Mouse (Mus musculus) lung, postnatal 25 days (tissue): Measurements from ENCODE around the gene Megf8.

Experiments
- DNase-seq: peaks from one replicate; pipeline ENCODE4 v3.0.0; 2022; ENCODE audit warnings: low spot score

Gene Megf8

DNA sequence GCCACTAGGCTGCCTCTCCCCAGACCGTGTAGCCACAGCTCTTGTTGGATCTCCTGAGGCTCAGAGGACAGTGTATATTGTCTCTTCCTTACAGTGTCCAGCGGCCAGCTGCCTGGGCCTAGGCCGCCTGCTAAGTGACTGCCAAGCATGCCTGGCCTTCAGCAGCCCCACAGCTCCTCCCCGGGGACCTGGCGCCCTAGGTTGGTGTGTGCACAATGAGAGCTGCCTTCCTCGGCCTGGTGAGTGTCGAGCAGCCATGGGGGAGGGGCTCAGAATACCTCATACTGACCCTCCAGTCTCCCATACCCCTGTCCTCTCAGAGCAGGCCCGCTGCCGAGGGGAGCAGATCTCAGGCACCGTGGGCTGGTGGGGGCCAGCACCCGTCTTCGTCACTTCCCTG, 17.5 kb downstream of the Megf8 start:
- DNase-seq = no peak

DNA sequence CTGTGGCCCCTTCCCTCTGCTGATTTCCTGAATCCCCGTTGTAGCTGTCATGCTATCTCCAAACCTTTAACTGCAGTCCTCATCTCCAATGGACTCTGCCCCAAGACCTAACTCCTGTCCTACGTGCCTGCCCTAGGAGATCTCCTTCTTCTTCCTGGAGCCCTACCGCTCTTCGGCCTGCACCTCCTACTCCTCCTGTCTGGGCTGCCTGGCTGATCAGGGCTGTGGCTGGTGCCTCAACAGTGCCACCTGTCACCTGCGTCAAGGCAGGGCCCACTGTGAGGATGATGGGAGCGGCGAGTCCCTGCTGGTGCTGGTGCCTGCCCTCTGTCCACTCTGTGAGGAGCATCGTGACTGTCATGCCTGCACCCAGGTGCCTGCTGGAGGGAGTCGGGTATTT, 22.4 kb downstream of the Megf8 start:
- DNase-seq = no peak

DNA sequence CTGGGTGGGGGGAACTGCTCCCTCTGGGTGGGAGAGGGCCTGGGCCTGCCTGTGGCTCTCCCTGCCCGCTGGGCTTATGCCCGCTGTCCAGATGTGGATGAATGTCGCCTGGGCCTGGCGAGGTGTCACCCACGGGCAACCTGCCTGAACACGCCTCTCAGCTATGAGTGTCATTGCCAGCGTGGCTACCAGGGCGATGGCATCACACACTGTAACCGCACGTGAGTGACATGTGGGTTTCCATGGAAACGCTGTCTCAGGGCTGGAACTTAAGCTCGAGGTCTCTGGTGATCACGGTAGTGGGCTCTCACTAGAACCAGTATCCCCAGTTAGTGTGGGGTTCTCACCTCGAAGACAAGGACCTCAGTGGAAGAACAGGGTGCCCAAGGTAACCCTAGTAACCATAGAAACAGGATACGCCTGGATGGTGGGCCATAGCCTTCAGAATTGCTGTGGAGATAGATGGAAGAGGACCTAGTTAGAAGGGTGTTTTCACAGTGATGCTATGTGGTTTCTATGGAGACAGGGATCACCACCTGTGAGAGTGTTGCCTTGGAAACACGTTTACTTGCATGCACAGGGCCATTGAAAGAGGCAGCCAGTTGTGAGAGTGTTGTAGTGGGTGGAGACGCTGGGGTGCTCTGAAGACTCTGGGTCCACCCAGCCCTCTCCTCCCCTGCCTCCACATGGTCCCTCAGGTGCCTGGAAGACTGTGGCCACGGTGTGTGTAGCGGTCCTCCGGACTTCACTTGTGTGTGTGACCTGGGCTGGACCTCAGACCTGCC, 24.2 kb downstream of the Megf8 start:
- DNase-seq = no peak

DNA sequence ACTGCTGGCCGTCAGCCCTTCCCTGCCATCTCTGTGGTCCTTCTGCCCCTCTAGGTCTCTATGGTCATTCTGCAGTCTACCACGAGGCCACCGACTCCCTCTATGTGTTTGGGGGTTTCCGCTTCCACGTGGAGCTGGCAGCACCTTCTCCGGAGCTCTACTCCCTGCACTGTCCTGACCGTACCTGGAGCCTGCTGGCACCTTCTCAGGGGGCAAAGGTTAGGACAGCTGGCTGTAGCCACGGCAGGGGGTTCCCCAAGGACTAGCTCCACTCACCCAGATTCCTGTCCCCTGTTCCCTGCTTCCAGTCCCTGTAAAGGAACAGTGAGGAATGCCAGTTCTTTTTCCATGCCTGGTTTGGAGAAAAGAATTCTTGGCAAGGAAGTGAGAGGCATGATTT, 31.9 kb downstream of the Megf8 start:
- DNase-seq = no peak

DNA sequence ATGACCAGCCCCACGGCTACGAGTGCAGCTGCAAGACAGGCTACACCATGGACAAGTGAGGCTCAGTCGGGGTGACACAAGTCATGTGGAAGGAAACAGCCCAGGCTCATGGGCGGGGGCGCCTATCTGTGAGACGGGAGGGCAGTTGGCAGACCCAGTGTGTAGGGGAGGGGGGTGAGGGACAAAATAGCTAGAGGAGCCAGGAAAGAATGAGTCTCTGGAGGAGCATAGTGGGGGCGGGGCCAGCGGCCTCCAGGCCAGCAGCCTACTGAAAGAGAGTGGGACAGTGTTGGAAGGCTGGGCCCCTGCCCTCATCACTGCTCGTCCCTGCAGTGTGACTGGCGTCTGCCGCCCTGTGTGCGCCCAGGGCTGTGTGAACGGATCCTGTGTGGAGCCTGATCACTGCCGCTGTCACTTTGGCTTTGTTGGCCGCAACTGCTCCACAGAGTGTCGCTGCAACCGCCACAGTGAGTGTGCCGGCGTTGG, 41.8 kb downstream of the Megf8 start:
- no peak for DNase-seq

DNA sequence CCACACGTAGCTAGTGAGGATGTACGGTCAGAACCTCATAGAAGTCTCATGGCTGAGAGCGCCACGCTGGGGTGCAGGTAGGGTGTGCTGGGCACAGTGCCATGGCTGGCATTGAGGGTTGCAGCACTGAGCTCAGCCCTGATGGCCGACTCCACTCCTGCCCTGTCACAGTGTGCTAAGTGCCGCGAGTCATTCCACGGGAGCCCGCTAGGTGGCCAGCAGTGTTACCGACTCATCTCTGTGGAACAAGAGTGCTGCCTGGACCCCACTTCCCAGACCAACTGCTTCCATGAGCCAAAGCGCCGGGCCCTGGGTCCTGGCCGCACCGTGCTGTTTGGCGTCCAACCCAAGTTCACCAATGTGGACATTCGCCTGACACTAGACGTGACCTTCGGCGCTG, 46.2 kb downstream of the Megf8 start:
- no peak for DNase-seq

DNA sequence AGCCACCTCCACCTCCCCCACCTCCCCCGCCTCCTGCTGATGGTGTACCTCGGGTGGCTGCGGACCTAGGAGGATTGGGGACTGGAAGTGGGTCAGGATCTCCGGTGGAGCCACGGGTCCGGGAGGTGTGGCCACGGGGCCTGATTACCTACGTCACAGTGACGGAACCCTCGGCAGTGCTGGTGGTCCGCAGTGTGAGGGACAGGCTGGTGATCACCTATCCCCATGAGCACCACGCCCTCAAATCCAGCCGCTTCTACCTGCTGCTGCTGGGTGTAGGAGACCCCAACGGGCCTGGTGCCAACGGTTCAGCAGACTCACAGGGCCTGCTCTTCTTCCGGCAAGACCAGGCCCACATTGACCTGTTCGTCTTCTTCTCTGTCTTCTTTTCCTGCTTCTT, 46.7 kb downstream of the Megf8 start:
- DNase-seq = no peak

DNA sequence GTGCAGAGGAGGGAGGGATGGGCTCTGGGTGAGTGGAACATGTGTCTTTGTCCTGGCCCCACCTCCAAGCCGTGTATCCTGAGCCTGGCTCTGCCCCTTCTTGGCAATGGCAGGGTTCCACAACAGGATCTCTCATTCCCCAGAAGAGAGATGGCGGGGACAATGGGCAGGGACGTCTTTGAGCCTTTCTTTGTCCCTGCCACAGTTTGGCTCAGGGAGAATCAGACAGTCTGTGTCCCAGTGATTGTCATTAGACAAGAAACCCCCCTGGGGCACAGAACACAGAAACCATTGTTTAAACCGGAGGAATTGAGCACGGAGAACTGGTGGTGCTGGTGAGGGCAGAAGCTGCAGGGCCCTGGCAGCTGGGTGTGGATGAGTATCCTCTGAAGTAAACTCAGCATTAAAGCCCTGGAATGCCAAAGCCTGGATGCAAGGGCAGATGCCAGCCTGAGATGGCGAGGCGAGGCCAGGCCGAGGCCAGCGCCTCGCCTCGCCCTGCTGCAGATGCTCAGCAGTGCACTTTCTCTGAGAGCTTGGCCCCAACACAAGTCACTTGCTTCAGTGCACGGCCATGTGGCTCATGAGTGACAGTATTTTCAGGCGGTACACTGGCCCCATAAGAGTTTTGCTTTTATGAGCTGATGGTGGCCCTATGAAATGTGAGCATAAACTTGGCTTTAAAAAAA, 49.1 kb downstream of the Megf8 start:
- no peak for DNase-seq

DNA sequence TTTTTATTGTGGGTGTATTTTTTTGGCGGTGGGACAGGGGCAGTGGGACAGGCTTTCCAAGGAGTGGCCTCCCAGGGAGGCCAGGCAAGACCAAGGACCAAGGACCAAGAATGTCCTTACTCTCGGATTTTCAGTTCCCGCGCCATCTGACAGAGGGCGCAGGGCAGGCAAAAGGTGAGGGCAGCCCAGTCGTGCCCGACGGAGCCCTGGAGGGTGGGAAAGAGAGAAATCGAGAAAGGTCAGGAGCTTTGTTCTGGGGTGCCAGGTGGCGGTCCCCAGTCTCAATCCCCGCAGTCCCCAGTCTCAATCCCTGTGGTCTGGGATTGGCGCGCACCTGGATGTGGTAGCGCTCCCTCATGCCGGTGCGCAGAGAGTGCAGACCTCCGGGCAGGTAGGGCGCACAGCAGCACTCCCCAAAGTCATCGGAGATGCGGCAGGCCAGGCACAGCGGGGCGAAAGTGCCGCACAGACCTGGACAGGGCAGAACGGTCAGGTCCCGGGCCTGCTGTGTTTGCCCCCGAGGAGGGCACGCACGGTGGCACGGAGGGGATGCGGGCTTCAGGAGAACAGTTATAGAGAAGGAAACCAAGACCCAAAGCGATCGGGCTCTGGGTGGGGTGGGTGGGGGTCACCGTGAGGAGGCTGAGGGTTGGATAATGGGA, 50.8 kb downstream of the Megf8 start:
- DNase-seq = peak; percentile 39

DNA sequence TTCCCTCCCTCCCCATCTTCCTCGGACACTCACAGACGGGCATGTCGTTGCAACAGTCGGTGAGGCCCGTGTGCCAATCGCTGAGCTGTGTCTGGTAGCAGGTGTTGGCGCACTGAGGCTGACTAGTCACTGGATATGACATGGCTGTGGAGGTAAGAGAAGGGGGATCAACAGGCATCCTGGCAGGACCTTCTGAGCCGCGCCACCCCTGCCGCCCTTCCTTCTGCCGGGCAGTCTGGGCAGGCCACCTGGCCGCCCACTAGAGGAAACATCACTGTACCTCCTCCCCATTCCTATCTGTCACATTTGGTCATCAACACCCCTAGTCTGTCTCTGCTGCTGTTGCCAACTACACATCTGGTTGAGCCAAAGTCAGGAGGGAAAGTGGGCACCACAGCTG, 51.4 kb downstream of the Megf8 start:
- no peak for DNase-seq

DNA sequence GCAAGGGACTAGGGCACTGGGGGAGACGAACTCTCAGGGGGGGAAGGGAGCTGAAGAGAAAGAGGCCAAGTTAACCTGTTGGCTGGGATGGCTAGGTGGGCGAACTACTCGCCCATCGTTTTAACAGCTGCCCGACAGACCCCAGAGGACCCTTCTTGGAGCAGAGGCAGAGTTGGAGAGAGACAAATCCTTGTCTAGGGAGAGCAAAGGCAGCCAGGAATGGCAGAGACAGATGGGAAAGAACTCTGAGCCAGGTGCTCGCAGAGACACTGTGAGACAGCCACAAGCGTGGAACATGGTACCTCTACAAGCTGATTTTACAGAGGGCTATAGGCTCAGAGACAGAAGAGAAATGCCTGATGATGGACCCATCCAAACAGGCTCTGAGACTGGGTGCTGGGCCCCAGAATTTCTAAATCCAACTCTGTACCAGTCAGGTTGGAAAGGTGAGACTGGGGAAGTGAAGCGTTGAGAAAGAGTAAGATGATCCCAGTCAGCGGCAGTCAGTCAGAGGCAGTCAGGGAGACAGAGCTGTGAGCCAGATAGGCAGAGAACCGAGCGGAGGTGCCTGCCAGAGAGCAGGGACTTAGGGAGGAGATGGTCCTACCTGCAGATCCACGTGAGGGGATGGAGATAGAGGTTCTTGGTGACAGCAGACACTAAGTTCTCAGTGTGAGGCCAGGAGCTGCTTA, 52.2 kb downstream of the Megf8 start, which contains the start of gene Cnfn:
Gene Cnfn, minus strand, starts transcription at position 667 of the 692 bp plus-strand sequence.
- no peak for DNase-seq

DNA sequence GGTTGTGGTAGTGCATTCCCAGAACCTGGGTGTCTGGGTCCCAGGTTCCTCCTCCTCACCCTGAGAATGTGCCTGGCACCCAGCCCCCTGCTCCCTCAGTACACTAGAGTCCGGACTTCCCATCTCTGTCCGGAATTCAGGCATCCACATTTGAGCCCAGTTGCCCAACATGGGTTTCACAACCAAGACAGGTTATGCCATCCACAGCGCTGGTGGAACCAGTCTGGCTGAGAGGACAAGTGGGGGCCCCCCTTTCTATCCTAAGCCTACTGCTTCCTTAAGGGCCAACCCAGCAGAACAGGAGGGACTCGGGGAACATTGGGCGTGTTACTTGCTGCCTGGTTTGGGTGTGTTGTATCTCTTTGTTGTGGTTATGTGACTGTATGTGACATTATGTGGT, 55.5 kb downstream of the Megf8 start:
- DNase-seq = peak; percentile 79

DNA sequence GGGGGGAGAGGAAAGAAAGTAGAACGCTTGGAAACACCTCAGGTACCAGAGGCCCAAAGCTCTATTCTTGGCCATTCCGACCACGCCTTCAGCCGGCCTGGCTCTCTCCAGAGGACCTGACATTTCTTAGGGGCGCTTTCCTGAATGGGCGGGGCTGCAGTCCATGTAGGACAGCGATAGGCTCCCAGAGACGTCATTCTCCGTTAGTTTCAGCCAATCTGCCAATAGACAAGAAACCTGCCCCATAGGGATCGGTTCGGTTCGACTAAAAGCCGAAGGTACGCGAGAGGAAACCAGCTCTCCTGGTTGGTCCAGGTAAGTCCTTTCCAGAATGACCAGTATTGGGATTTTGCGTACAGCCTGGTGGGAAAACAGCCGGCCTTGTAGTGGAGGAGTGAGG, 59.6 kb downstream of the Megf8 start:
- DNase-seq = peak; percentile 94

DNA sequence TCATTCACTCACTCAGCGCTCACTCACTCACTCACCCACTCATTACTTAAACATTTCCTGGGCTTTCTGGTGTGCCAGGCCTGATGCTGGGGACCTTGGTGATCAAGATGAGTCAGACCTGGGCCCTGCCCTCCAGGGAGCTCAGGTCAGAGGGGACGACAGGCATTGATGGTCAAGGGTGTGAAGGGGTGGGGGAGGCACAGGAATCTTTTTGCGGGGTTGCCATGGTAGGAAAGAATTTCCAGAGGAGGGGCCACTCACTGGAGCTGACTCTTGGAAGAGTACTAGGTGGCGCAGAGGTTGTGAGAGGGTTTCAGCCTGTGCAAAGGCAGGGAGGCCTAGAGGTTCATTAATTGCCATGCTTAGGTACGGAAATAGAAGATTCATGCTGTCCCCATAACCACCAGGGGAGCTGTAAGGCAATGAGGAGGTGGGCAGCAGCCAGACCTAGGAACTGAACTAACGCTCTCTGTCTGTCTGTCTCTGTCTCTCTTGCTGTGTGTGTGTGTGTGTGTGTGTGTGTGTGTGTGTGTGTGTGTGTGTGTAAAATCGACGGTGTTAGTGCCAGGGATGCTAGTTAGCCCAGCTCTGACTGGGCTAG, 60.2 kb downstream of the Megf8 start:
- DNase-seq = no peak

DNA sequence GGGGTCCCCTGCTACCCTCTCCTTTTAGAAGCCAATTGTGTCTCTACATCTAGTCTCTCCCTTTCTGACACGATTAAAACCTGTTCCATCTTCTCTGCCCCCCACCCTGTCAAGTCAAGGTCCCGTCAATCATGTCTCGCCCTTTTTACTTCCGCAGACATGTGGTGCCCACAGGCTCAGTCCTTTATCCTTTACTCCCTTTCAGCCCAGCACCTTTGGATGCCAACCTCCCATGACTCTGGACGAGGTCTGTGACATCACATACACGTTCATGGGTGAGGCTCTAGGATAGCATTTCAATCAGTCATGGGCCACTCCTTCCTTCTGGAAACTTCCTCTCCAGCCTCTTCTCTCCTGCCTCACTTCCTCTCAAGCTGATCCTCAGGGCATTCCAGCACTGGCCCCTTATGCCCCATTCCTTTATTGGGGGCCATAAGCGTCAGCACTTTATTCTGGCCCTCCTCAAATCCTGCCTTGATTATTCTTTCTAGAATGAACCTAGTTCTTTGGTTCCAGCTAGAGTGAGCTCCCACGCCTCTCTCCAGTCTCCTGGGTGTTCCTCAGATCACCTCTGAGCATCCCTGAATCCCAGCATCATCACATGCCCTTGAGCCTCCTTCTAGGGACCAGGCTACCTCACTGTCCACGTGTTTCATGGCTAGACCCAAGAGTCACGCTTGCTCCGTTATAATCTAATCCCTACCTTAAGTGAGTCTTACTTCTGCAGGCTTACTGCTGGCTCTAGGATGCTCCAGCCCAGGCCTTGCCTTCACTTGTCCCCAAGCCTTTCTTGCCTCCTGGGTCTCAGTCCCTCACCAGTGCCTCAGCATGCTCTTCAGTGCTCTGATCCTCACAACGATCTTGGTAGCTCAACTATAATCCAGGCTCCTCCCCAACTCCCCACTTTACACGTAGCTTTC, 61.5 kb downstream of the Megf8 start:
- DNase-seq = no peak

DNA sequence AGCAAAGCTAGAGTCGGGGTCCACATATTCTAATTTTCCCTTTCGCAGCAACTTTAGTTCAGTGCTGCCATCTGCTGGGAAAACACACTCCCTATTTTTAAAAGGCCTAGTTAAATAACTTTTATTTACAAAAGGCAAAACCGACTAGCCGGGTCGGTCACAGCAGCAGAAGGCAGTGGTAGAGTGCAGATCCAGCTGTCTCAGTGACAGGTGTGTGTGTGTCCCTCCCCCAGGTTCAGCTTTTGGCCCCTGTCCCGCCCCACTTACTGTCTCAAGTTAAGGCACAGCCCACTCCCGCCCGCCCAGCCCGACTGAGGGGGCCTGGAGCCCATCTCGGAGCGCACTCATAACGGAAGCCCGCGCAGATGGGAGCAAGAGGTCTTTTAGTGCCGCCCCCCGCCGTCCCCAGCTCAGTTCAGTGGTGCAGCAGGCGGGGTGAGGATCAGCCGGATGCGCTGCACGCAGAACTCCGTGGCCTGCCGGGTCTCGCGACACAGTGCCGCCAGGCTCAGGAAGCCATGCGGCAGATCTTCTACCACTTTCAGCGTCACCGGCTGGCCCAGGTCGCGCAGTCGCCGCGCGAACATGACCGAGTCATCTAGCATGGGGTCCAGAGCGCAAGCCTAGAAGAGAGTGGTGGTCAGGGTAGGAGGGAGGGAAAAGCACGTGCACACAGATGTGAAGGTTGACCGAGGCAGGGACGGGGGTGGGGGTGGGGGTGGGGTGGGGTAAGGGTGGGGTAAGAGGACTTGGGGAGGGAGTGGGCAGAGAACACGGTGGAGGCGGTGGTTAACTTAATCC, 62.8 kb downstream of the Megf8 start:
- peak; percentile 59 for DNase-seq

DNA sequence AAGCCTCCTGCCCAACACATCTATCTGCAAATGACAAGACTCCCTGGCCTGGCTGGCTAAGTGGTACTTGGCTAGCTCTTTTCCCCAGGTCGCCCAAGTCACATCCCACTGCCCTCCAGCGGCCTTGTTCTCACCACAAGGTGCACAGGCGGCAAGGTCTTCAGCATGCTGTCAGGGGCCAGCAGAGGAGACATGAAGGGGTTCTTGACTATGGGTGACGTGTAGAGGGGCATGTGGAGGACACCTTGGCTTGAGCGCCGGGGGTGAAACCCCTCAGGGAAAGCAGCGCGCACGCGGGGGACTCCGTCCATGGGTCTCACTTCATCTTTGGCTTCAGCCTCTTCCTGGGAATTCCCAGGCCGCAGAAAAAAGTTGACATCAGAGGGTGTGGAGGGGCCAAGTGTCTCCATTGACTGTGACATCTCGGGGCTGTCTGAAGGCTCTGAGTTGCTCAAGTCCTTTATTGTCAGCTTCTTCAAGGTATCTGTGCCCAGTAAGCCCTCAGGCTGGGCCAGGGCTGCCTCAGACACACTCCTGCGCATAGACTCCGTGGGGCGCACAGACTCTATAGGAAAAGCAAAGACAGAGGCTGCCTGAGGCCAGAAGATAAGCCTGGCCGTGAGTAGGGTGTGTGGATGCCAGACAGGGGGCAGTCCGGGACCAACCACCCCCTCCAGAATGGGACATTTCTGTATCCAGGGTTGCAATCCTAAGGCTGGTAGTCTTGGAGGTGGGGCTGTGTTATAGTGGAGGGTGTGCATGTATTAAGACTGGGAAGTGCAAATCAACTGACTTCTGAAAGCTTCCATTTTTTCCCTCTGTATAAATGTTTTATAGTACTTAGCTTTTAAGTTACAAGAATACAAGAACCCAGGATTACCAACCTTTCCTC, 63.7 kb downstream of the Megf8 start:
- no peak for DNase-seq

DNA sequence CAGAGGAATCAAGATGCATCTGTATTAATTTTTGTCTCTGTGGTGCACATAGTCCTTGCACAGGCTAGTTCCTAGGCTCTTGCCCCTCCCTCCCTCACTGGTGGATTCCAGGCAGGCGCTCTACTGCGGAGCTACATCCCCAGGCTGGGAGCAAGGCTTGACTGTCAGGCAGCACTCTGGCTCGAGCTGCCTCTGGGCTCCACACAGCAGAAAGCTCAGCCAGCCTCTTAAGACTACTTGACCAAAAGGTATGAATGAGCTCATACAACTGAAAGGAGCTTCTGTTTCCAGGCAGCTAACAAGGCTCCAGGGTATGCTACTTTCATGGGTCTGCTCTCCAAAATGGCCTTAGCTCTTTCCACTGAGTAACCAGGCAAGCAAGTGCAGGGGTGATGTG, 64.3 kb downstream of the Megf8 start:
- no peak for DNase-seq

DNA sequence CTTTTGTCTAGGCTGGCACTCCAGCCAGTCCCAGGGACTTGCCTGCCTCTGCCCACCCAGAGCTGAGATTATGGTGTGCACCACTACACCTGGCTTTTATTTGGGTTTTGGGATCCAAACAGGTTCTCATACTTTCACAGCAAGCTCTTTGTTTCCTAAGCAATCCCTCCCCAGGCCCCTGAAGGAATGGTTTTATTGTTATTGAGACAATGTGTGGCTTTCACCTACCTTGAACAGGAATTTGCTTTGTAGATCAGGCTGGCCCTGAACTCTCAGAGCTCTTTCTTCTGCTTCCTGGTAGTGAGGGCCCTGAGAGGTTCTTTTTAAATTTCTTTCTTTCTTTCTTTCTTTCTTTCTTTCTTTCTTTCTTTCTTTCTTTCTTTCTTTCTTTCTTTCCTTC, 65.6 kb downstream of the Megf8 start:
- DNase-seq = no peak
